Mouse (Mus musculus): ENCODE measurements around the gene Card9. TPM values are rescaled to one million over a fixed set of nuclear protein-coding genes. Genes with fewer than 3 reads are reported as not detected.
A peak's percentile ranks its signal among the peaks of the same experiment; 100 is the strongest.
"Not testable (repeated sequence)": the region's sequence is repeated elsewhere in the genome, so short reads cannot be mapped to it uniquely, and the experiment has no call there.

Gene Card9
- polyA plus RNA-seq, 1 experiment from 2014 or later, result 0.54 TPM

- 1% methylated on average over 45 of the region's 45 CpGs for WGBS
- H3K27me3 ChIP-seq (ENCODE audit: low read depth, poor library complexity, severe bottlenecking), result no peaks in the 10 kb centered on the region
- H3K36me3 ChIP-seq, result peaks cover 77% of the 10 kb centered on the region
- H3K9me3 ChIP-seq (replicated peaks), result no peaks in the 10 kb centered on the region
- peaks cover 27% of the 10 kb centered on the region for H3K4me1 ChIP-seq
- no peak for DNase-seq (ENCODE audit: low spot score)
- H3K4me3 ChIP-seq, result peak overlapping the region; percentile 98
- H3K27ac ChIP-seq, result peak overlapping the region; percentile 89
Measured at GRCm38 (mm10) chr2:26388682-26389153, 28.0 kb upstream of the Card9 start.

- Histone ChIP-seq H3K4me3 (peak overlapping the region; percentile 98), H3K27ac (no peak overlapping the region), H3K36me3 (peaks cover 77% of the 10 kb centered on the region), H3K4me1 (peaks cover 27% of the 10 kb centered on the region), H3K9me3 (replicated peaks) (no peaks in the 10 kb centered on the region), H3K27me3 (ENCODE audit: low read depth, poor library complexity, severe bottlenecking) (no peaks in the 10 kb centered on the region)
- DNase-seq (ENCODE audit: low spot score), result no peak
- WGBS, result 91% methylated on average over 3 of the region's 3 CpGs
Measured at GRCm38 (mm10) chr2:26387713-26388112, 27.0 kb upstream of the Card9 start.

- not testable (repeated sequence) for DNase-seq (ENCODE audit: low spot score); H3K27me3 ChIP-seq (ENCODE audit: low read depth, poor library complexity, severe bottlenecking); H3K4me1 ChIP-seq; H3K9me3 ChIP-seq (replicated peaks)
- H3K36me3 ChIP-seq, result peaks cover 76% of the 10 kb centered on the region
- peak overlapping the region; percentile 77 for H3K4me3 ChIP-seq
- H3K27ac ChIP-seq, result peak overlapping the region; percentile 78
- 39% methylated on average over 6 of the region's 6 CpGs for WGBS
Measured at GRCm38 (mm10) chr2:26380871-26381270, 20.2 kb upstream of the Card9 start.

DNA sequence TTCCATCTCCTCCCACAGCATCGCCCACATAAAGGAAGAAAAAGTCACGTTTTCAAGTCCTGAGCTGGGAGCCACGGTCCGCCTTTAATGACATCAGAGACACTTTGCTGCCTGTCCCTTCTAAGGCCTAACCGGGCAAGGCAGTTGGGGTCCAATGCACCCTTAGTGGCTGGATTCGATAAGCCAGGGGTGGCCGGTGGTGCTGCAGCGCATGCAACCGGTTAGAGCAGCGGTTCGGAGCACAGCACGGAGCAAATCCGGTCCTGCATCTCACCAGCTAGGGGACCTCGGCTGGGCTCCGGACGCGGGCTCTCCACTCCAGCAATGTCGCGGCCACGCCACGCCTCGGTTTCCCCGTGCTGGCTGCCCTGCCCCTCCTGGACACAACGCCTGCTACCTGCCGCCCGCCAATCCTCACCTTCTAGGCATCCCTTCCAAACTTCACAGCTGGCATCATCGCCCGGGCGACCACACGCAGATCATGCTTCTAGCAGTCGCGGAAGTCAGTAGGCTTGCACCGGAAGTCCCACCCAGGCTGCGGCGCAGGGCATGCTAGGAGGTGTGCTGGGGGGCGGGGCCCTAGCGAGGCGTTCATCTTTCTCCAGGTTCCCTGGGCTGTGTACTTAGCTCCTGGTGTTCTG, 19.5 kb upstream of the Card9 start, which contains the start of gene Snapc4:
Gene Snapc4 (minus strand): TSS at position 523 of the 641 bp plus-strand sequence.
- Histone ChIP-seq H3K27ac (peak within 1 kb of the TSS; percentile 78), H3K9me3 (replicated peaks) (no peaks in the 10 kb centered on the region), H3K4me3 (peak within 1 kb of the TSS; percentile 77), H3K27me3 (ENCODE audit: low read depth, poor library complexity, severe bottlenecking) (no peaks in the 10 kb centered on the region), H3K4me1 (peaks cover 6% of the 10 kb centered on the region; the same call in 1 of the 2 replicates), H3K36me3 (peaks cover 76% of the 10 kb centered on the region)
- DNase-seq (ENCODE audit: low spot score), result peak; percentile 93
- WGBS, result under 1% methylated on average over 38 of the region's 38 CpGs

DNA sequence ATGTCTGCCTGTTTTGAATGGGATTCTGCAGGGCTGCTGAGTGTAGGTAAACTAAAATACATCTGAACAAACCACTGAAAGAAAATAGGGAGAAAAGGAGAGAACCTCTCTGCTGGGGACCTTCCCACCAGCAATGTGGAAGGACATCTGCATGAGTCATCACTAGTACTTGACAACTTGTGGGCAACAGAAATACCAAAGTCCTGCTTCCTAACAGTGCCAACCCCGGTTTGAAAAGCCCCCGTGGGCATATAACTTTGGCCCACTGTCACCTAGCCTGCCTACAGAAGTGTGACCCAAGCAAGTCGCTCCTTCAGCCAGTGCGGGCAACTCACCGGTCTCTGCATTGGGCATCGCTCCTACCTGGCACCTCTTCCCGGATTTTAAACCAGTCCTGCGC, 11.7 kb upstream of the Card9 start:
- Histone ChIP-seq H3K27me3 (ENCODE audit: low read depth, poor library complexity, severe bottlenecking) (no peaks in the 10 kb centered on the region), H3K9me3 (replicated peaks) (no peaks in the 10 kb centered on the region), H3K36me3 (peaks cover 100% of the 10 kb centered on the region), H3K4me1 (no peaks in the 10 kb centered on the region), H3K4me3 (no peak overlapping the region), H3K27ac (no peak overlapping the region)
- WGBS, result 96% methylated on average over 8 of the region's 8 CpGs
- no peak for DNase-seq (ENCODE audit: low spot score)

DNA sequence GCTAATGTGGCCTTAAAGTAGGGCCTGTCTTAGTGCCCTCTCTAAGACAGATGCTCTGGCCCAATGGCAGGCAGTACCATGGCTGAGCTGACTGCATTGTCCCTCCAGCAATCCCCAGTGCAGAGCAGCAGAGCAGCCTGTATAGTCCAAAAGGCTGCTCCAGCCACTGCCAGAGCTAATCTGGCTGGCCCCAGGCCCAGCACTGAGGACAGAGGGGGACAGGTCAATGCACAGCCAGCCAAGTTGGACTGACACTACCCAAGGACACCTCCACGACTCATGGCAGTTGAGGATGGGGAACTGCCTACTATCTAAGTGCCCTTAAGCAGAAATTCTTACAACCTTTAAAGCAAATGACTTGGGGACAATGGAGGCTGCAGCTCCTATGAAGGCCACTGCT, 7.9 kb upstream of the Card9 start:
- Histone ChIP-seq H3K4me1 (no peaks in the 10 kb centered on the region), H3K27ac (no peak overlapping the region), H3K36me3 (peaks cover 100% of the 10 kb centered on the region), H3K9me3 (replicated peaks) (no peaks in the 10 kb centered on the region), H3K27me3 (ENCODE audit: low read depth, poor library complexity, severe bottlenecking) (no peaks in the 10 kb centered on the region), H3K4me3 (no peak overlapping the region)
- no peak for DNase-seq (ENCODE audit: low spot score)
- 94% methylated on average over 1 of the region's 1 CpGs for WGBS

DNA sequence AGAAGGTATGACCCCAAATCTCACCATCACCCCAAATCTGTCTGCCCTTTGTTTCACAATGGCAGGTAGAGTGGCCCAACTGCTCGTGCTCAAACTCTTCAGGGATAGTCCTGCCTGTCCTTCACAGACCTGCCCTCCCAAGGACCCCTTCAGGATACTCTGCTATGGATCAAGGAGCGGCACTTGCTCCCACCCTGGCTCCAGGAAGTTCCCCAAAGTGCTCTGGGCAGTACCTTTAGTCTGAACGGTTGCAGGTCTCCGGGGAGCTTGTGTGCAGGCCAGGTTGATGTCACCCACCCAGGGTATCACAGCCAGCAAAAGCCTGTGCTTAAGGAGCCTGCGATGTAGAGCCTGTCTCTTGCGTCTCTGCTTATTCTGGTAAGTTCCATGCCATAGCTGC, 7.2 kb upstream of the Card9 start:
- peaks cover 100% of the 10 kb centered on the region for H3K36me3 ChIP-seq
- H3K27me3 ChIP-seq (ENCODE audit: low read depth, poor library complexity, severe bottlenecking), result no peaks in the 10 kb centered on the region
- no peaks in the 10 kb centered on the region for H3K9me3 ChIP-seq (replicated peaks)
- no peak overlapping the region for H3K4me3 ChIP-seq
- no peak overlapping the region for H3K27ac ChIP-seq
- DNase-seq (ENCODE audit: low spot score), result no peak
- WGBS, result 93% methylated on average over 6 of the region's 6 CpGs
- no peaks in the 10 kb centered on the region for H3K4me1 ChIP-seq

- Histone ChIP-seq H3K27me3 (ENCODE audit: low read depth, poor library complexity, severe bottlenecking) (no peaks in the 10 kb centered on the region), H3K27ac (no peak overlapping the region), H3K4me3 (no peak overlapping the region), H3K9me3 (replicated peaks) (no peaks in the 10 kb centered on the region), H3K4me1 (no peaks in the 10 kb centered on the region), H3K36me3 (peaks cover 85% of the 10 kb centered on the region)
- WGBS, result 91% methylated on average over 10 of the region's 10 CpGs
- DNase-seq (ENCODE audit: low spot score), result no peak
Measured at GRCm38 (mm10) chr2:26364738-26365465, 4.2 kb upstream of the Card9 start.

DNA sequence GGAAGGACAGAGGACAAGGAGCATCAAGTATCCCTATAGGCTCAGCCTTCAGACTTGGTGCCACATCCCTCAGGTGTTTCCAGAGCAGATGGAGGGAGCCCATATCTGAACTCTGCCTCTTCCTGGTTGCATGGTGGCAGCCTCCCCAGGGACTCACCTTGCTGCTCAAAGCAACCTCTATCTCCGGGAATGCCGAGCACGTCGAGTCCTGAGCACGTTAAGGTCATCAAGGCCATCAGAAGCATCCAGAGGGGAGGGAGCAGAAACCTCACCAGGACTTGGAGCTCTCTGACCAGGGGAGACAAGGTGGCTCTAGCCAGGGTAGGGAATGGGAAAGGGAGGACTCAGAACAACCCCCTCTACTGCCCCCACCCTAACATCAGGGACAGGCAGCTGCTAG, 2.8 kb upstream of the Card9 start:
- Histone ChIP-seq H3K4me3 (no peak overlapping the region), H3K36me3 (peaks cover 71% of the 10 kb centered on the region), H3K27me3 (ENCODE audit: low read depth, poor library complexity, severe bottlenecking) (no peaks in the 10 kb centered on the region), H3K27ac (no peak overlapping the region), H3K4me1 (no peaks in the 10 kb centered on the region), H3K9me3 (replicated peaks) (no peaks in the 10 kb centered on the region)
- no peak for DNase-seq (ENCODE audit: low spot score)
- 80% methylated on average over 5 of the region's 5 CpGs for WGBS

GRCm38 (mm10) chr2:26362991-26363390, 2.3 kb upstream of the Card9 start:
- no peaks in the 10 kb centered on the region for H3K9me3 ChIP-seq (replicated peaks)
- H3K36me3 ChIP-seq, result peaks cover 66% of the 10 kb centered on the region
- H3K27me3 ChIP-seq (ENCODE audit: low read depth, poor library complexity, severe bottlenecking), result no peaks in the 10 kb centered on the region
- no peak overlapping the region for H3K27ac ChIP-seq
- no peak for DNase-seq (ENCODE audit: low spot score)
- no peak overlapping the region for H3K4me3 ChIP-seq
- 85% methylated on average over 5 of the region's 5 CpGs for WGBS
- H3K4me1 ChIP-seq, result no peaks in the 10 kb centered on the region; the same call in 1 of the 2 replicates

- Histone ChIP-seq H3K36me3 (peaks cover 36% of the 10 kb centered on the region), H3K4me3 (no peak overlapping the region), H3K27me3 (ENCODE audit: low read depth, poor library complexity, severe bottlenecking) (no peaks in the 10 kb centered on the region), H3K9me3 (replicated peaks) (no peaks in the 10 kb centered on the region), H3K27ac (no peak overlapping the region), H3K4me1 (peaks cover 11% of the 10 kb centered on the region)
- no peak for DNase-seq (ENCODE audit: low spot score)
- 89% methylated on average over 6 of the region's 6 CpGs for WGBS
Measured at GRCm38 (mm10) chr2:26359983-26360382, 735 bp downstream of the Card9 start.

DNA sequence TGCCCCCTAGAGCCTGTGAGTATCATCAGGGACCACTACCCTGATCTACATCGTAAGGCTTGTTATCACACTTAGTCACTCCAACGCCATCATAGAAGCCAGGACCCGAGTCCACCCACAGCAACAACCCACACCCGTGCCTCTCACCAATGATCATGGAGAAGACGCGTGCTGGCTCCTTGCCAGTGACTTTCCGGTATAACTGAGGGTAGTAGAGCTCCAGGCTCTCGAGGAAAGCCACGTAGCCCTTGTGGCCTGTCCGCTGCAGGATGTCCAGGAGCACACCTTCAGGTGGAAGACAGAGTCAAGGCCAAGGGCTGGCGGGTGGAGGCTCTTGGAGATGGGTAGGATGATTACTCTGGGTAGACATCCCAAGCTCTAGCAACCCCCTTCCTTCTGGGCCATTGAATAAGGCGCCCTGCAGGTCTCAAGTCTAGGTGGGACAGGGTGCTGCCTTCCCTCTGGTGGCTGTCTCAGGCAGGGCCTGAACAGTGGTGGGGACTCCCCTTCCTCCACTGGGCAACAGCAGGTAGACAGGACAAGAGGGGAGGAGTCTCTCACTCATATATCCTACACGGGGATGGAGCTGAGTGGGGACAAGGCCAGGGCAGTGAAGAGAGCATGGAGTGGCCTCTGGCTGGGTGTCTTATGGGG, 1.9 kb downstream of the Card9 start:
- Histone ChIP-seq H3K27ac (no peak overlapping the region), H3K27me3 (ENCODE audit: low read depth, poor library complexity, severe bottlenecking) (no peaks in the 10 kb centered on the region), H3K36me3 (peaks cover 24% of the 10 kb centered on the region), H3K9me3 (replicated peaks) (no peaks in the 10 kb centered on the region), H3K4me3 (no peak overlapping the region), H3K4me1 (peaks cover 11% of the 10 kb centered on the region)
- 90% methylated on average over 13 of the region's 13 CpGs for WGBS
- no peak for DNase-seq (ENCODE audit: low spot score)

DNA sequence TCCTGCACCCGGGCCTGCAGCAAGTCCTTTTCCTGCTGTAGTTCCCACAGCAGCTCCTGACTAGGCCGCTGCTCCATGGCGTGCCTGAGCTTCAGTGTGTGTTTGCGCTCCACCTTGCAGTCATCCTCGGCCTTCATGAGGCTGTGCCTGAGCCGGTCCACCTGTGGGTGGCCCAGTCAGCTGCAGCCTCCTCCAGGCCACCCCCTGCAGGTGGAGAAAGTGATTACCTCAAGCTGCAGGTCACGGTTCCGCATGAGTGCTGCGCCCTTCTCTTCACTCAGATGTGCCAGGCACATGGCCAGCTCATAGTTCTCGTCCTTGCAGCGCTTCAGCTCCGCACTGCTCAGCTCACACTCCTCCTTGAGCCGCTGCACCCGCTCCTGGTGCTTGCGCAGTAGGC, 3.2 kb downstream of the Card9 start:
- WGBS, result 64% methylated on average over 15 of the region's 15 CpGs
- no peaks in the 10 kb centered on the region for H3K9me3 ChIP-seq (replicated peaks)
- DNase-seq (ENCODE audit: low spot score), result no peak
- H3K4me1 ChIP-seq, result peaks cover 18% of the 10 kb centered on the region
- H3K4me3 ChIP-seq, result no peak overlapping the region
- peaks cover 11% of the 10 kb centered on the region for H3K36me3 ChIP-seq
- H3K27me3 ChIP-seq (ENCODE audit: low read depth, poor library complexity, severe bottlenecking), result no peaks in the 10 kb centered on the region
- H3K27ac ChIP-seq, result no peak overlapping the region
